Comparison of ENCODE assay signal across 12 mouse cellular contexts in genomic region chr2:165321981-165322735, GRCm38 (mm10). TPM values are rescaled to one million over a fixed set of nuclear protein-coding genes. Genes with fewer than 3 reads are reported as not detected.
A peak's percentile ranks its signal among the peaks of the same experiment; 100 is the strongest.
DNase-seq lines count a peak whose midpoint lies in the region; ATAC-seq and TF ChIP-seq lines count a peak whose summit lies in the region.
"Had no signal": no experiment of that assay in that cellular context is flagged by ENCODE, and none has a peak within 500 bp of the region (broad histone marks: within the 10 kb centered on the region; RNA-seq: fewer than 3 reads in every experiment).

No protein-coding gene starts in this region.

- no peaks in the 10 kb centered on the region for H3K36me3 ChIP-seq in embryonic facial prominence, embryonic 15.5 days
- H3K36me3 ChIP-seq in embryonic facial prominence, embryonic 10.5 days (replicated peaks): peaks cover 16% of the 10 kb centered on the region
- no peaks in the 10 kb centered on the region for H3K36me3 ChIP-seq in intestine, embryonic 16.5 days (ENCODE audit: control insufficient read depth, insufficient read depth, low read length)
- no peaks in the 10 kb centered on the region for H3K36me3 ChIP-seq in intestine, embryonic 15.5 days
- no peaks in the 10 kb centered on the region for H3K36me3 ChIP-seq in midbrain, embryonic 11.5 days (ENCODE audit: control insufficient read depth, insufficient read depth, low read length)
- H3K36me3 ChIP-seq in midbrain, embryonic 10.5 days: peaks cover 5% of the 10 kb centered on the region

- H3K27ac ChIP-seq in embryonic facial prominence, embryonic 15.5 days (replicated peaks): peak overlapping the region; percentile 74; the same call in 1 of the 2 replicates
- no peak overlapping the region for H3K27ac ChIP-seq in embryonic facial prominence, embryonic 10.5 days (replicated peaks)
- H3K27ac ChIP-seq in intestine, embryonic 16.5 days (ENCODE audit: low read length): peak overlapping the region; percentile 83
- no peak overlapping the region for H3K27ac ChIP-seq in intestine, embryonic 15.5 days
- H3K27ac ChIP-seq in midbrain, embryonic 11.5 days (ENCODE audit: low read depth, low read length): no peak overlapping the region
- no peak overlapping the region for H3K27ac ChIP-seq in midbrain, embryonic 10.5 days (replicated peaks)
- peak overlapping the region; percentile 73 for H3K27ac ChIP-seq in olfactory bulb, adult 2 months (ENCODE audit: insufficient read depth, low read depth, low read length)

- H3K9me3 ChIP-seq in embryonic facial prominence, embryonic 15.5 days (replicated peaks): no peaks in the 10 kb centered on the region
- H3K9me3 ChIP-seq in embryonic facial prominence, embryonic 10.5 days: no peaks in the 10 kb centered on the region
- H3K9me3 ChIP-seq in intestine, embryonic 16.5 days (ENCODE audit: control insufficient read depth, low read length): no peaks in the 10 kb centered on the region
- H3K9me3 ChIP-seq in intestine, embryonic 15.5 days: no peaks in the 10 kb centered on the region
- H3K9me3 ChIP-seq in midbrain, embryonic 11.5 days (ENCODE audit: control insufficient read depth, low read length): no peaks in the 10 kb centered on the region
- no peaks in the 10 kb centered on the region for H3K9me3 ChIP-seq in midbrain, embryonic 10.5 days (replicated peaks)

- H3K27me3 ChIP-seq in embryonic facial prominence, embryonic 15.5 days: no peaks in the 10 kb centered on the region
- no peaks in the 10 kb centered on the region for H3K27me3 ChIP-seq in embryonic facial prominence, embryonic 10.5 days (replicated peaks; ENCODE audit: low read depth, poor library complexity, severe bottlenecking)
- no peaks in the 10 kb centered on the region for H3K27me3 ChIP-seq in intestine, embryonic 16.5 days (replicated peaks; ENCODE audit: control insufficient read depth, insufficient read depth, low read length)
- no peaks in the 10 kb centered on the region for H3K27me3 ChIP-seq in intestine, embryonic 15.5 days (replicated peaks)
- H3K27me3 ChIP-seq in midbrain, embryonic 11.5 days (ENCODE audit: control insufficient read depth, insufficient read depth, low read length): no peaks in the 10 kb centered on the region
- H3K27me3 ChIP-seq in midbrain, embryonic 10.5 days (ENCODE audit: low read depth, poor library complexity, severe bottlenecking): peaks cover 53% of the 10 kb centered on the region

- ATAC-seq in embryonic facial prominence, embryonic 15.5 days (ENCODE audit: insufficient number of reproducible peaks, low FRiP score, low TSS enrichment, low read depth): no peak
- ATAC-seq in intestine, embryonic 16.5 days: no peak
- ATAC-seq in intestine, embryonic 15.5 days: no peak
- ATAC-seq in midbrain, embryonic 11.5 days (ENCODE audit: low FRiP score): no peak
- no peak for ATAC-seq in erythroblast, adult 5-6 weeks (replicated peaks; ENCODE audit: low FRiP score, poor library complexity, severe bottlenecking)
- ATAC-seq: forebrain, postnatal 0 days had no signal

- peaks cover 76% of the 10 kb centered on the region for H3K4me1 ChIP-seq in embryonic facial prominence, embryonic 15.5 days
- peaks cover 82% of the 10 kb centered on the region for H3K4me1 ChIP-seq in embryonic facial prominence, embryonic 10.5 days
- peaks cover 77% of the 10 kb centered on the region for H3K4me1 ChIP-seq in intestine, embryonic 16.5 days (ENCODE audit: control insufficient read depth, insufficient read depth, low read length)
- peaks cover 71% of the 10 kb centered on the region for H3K4me1 ChIP-seq in intestine, embryonic 15.5 days (replicated peaks)
- peaks cover 58% of the 10 kb centered on the region for H3K4me1 ChIP-seq in midbrain, embryonic 11.5 days (ENCODE audit: control insufficient read depth, insufficient read depth, low read length)
- H3K4me1 ChIP-seq in midbrain, embryonic 10.5 days: peaks cover 85% of the 10 kb centered on the region
- H3K4me1 ChIP-seq in olfactory bulb, adult 2 months (ENCODE audit: control insufficient read depth, insufficient read depth, low read length): peaks cover 70% of the 10 kb centered on the region

- WGBS in embryonic facial prominence, embryonic 15.5 days: 82% methylated on average over 22 of the region's 22 CpGs
- WGBS in embryonic facial prominence, embryonic 10.5 days: 88% methylated on average over 22 of the region's 22 CpGs
- 85% methylated on average over 22 of the region's 22 CpGs for WGBS in intestine, embryonic 16.5 days
- WGBS in intestine, embryonic 15.5 days: 83% methylated on average over 22 of the region's 22 CpGs
- WGBS in midbrain, embryonic 11.5 days: 90% methylated on average over 22 of the region's 22 CpGs
- 90% methylated on average over 22 of the region's 22 CpGs for WGBS in midbrain, embryonic 10.5 days
- WGBS in olfactory bulb, adult 2 months: 81% methylated on average over 22 of the region's 22 CpGs

- TF ChIP-seq CTCF in olfactory bulb, adult 2 months (IDR thresholded peaks at IDR 0.05; ENCODE audit: insufficient read depth, low read depth, low read length): no peak

- TF ChIP-seq POLR2A in olfactory bulb, adult 2 months (IDR thresholded peaks at IDR 0.05; ENCODE audit: insufficient read depth, low read depth, low read length): no peak

- H3K4me3 ChIP-seq in embryonic facial prominence, embryonic 15.5 days (replicated peaks): no peak overlapping the region
- no peak overlapping the region for H3K4me3 ChIP-seq in embryonic facial prominence, embryonic 10.5 days
- H3K4me3 ChIP-seq in intestine, embryonic 16.5 days (ENCODE audit: low read length): no peak overlapping the region
- no peak overlapping the region for H3K4me3 ChIP-seq in intestine, embryonic 15.5 days (replicated peaks)
- no peak overlapping the region for H3K4me3 ChIP-seq in midbrain, embryonic 11.5 days (ENCODE audit: low read depth, low read length)
- no peak overlapping the region for H3K4me3 ChIP-seq in midbrain, embryonic 10.5 days
- no peak overlapping the region for H3K4me3 ChIP-seq in olfactory bulb, adult 2 months (ENCODE audit: insufficient read depth, low read depth, low read length)

- no peak overlapping the region for H3K9ac ChIP-seq in embryonic facial prominence, embryonic 15.5 days
- no peak overlapping the region for H3K9ac ChIP-seq in intestine, embryonic 16.5 days (ENCODE audit: low read depth, low read length)
- no peak overlapping the region for H3K9ac ChIP-seq in intestine, embryonic 15.5 days
- no peak overlapping the region for H3K9ac ChIP-seq in midbrain, embryonic 11.5 days (ENCODE audit: low read length)
- H3K9ac ChIP-seq: forebrain, postnatal 0 days had no signal

- H3K4me2 ChIP-seq in embryonic facial prominence, embryonic 15.5 days (replicated peaks): no peak overlapping the region
- H3K4me2 ChIP-seq in intestine, embryonic 16.5 days (ENCODE audit: low read depth, low read length): no peak overlapping the region
- no peak overlapping the region for H3K4me2 ChIP-seq in intestine, embryonic 15.5 days (replicated peaks)
- H3K4me2 ChIP-seq in midbrain, embryonic 11.5 days: no peak overlapping the region

- DNase-seq in embryonic facial prominence, embryonic 10.5 days (ENCODE audit: low spot score): no peak
- DNase-seq in midbrain, embryonic 11.5 days (ENCODE audit: low spot score, missing footprints): peak; percentile 75
- DNase-seq in midbrain, embryonic 10.5 days (ENCODE audit: low spot score): no peak
- DNase-seq: forebrain, postnatal 0 days; kidney, adult 9 months had no signal

RNA-seq across cellular contexts. Expression of gene Elmo2, which starts 4.1 kb away (rescaled TPM):
- polyA plus RNA-seq in embryonic facial prominence, embryonic 15.5 days (2015; fragmentation: Nextera tagmentation; extraction: Ambion mirVana): 86.4 and 91.3 TPM in 2 replicates
- polyA plus RNA-seq in embryonic facial prominence, embryonic 10.5 days (2016; fragmentation: Nextera tagmentation; extraction: Ambion mirVana): 91.0 and 93.5 TPM in 2 replicates
- polyA plus RNA-seq in intestine, embryonic 16.5 days (2015; fragmentation: Nextera tagmentation; extraction: Ambion mirVana): 63.5 and 67.2 TPM in 2 replicates
- 58.1 and 63.0 TPM in 2 replicates for polyA plus RNA-seq in intestine, embryonic 15.5 days (2015; fragmentation: Nextera tagmentation; extraction: Ambion mirVana)
- 79.9 and 83.1 TPM in 2 replicates for polyA plus RNA-seq in midbrain, embryonic 11.5 days (2014; fragmentation: Nextera tagmentation; extraction: Ambion mirVana)
- polyA plus RNA-seq in midbrain, embryonic 10.5 days (2016; fragmentation: Nextera tagmentation; extraction: Ambion mirVana): 81.7 and 90.0 TPM in 2 replicates
- 231 TPM in 1 of 2 replicates, not detected in the other for polyA plus RNA-seq in olfactory bulb, adult 2 months (2012; ENCODE audit: insufficient read depth, insufficient read length, low replicate concordance, missing spikeins)
- total RNA-seq in erythroblast, adult 5-6 weeks (2015; ENCODE audit: low replicate concordance): 15.8 and 15.9 TPM in 2 replicates
- total RNA-seq in erythroblast, adult 5-6 weeks (2017; ENCODE audit: low replicate concordance): 5.6 and 9.4 TPM in 2 replicates

RNA-seq across cellular contexts. Expression of gene Slc35c2, which starts 34.5 kb away (rescaled TPM):
- polyA plus RNA-seq in embryonic facial prominence, embryonic 15.5 days (2015; fragmentation: Nextera tagmentation; extraction: Ambion mirVana): 58.7 and 59.5 TPM in 2 replicates
- polyA plus RNA-seq in embryonic facial prominence, embryonic 10.5 days (2016; fragmentation: Nextera tagmentation; extraction: Ambion mirVana): 59.2 and 64.6 TPM in 2 replicates
- polyA plus RNA-seq in intestine, embryonic 16.5 days (2015; fragmentation: Nextera tagmentation; extraction: Ambion mirVana): 135 and 154 TPM in 2 replicates
- 83.6 and 98.3 TPM in 2 replicates for polyA plus RNA-seq in intestine, embryonic 15.5 days (2015; fragmentation: Nextera tagmentation; extraction: Ambion mirVana)
- polyA plus RNA-seq in midbrain, embryonic 11.5 days (2014; fragmentation: Nextera tagmentation; extraction: Ambion mirVana): 49.5 and 49.7 TPM in 2 replicates
- polyA plus RNA-seq in midbrain, embryonic 10.5 days (2016; fragmentation: Nextera tagmentation; extraction: Ambion mirVana): 72.8 and 73.0 TPM in 2 replicates
- not detected in 2 replicates for polyA plus RNA-seq in olfactory bulb, adult 2 months (2012; ENCODE audit: insufficient read depth, insufficient read length, low replicate concordance, missing spikeins)
- 22.6 and 34.2 TPM in 2 replicates for total RNA-seq in erythroblast, adult 5-6 weeks (2015; ENCODE audit: low replicate concordance)
- 10.0 and 14.6 TPM in 2 replicates for total RNA-seq in erythroblast, adult 5-6 weeks (2017; ENCODE audit: low replicate concordance)

RNA-seq across cellular contexts. Expression of gene Zfp663, which starts 46.4 kb away (rescaled TPM):
- polyA plus RNA-seq in embryonic facial prominence, embryonic 15.5 days (2015; fragmentation: Nextera tagmentation; extraction: Ambion mirVana): 0.27 and 0.55 TPM in 2 replicates
- 3.0 and 3.2 TPM in 2 replicates for polyA plus RNA-seq in embryonic facial prominence, embryonic 10.5 days (2016; fragmentation: Nextera tagmentation; extraction: Ambion mirVana)
- polyA plus RNA-seq in intestine, embryonic 16.5 days (2015; fragmentation: Nextera tagmentation; extraction: Ambion mirVana): 0.45 and 0.64 TPM in 2 replicates
- polyA plus RNA-seq in intestine, embryonic 15.5 days (2015; fragmentation: Nextera tagmentation; extraction: Ambion mirVana): 0.75 and 1.1 TPM in 2 replicates
- 9.0 and 10.1 TPM in 2 replicates for polyA plus RNA-seq in midbrain, embryonic 11.5 days (2014; fragmentation: Nextera tagmentation; extraction: Ambion mirVana)
- 6.0 and 7.2 TPM in 2 replicates for polyA plus RNA-seq in midbrain, embryonic 10.5 days (2016; fragmentation: Nextera tagmentation; extraction: Ambion mirVana)
- polyA plus RNA-seq in olfactory bulb, adult 2 months (2012; ENCODE audit: insufficient read depth, insufficient read length, low replicate concordance, missing spikeins): not detected in 2 replicates
- not detected in 2 replicates for total RNA-seq in erythroblast, adult 5-6 weeks (2015; ENCODE audit: low replicate concordance)
- total RNA-seq in erythroblast, adult 5-6 weeks (2017; ENCODE audit: low replicate concordance): not detected in 2 replicates
- total RNA-seq: heart, adult 18-20 months had no signal
- polyA plus RNA-seq: C2C12 had no signal

Comparison
In these comparisons a context has a peak if more than half of its experiments do, and no peak if none do; other contexts are left out.
1. H3K27ac ChIP-seq: peak in embryonic facial prominence, embryonic 15.5 days (single experiment), intestine, embryonic 16.5 days (single experiment) and olfactory bulb, adult 2 months (single experiment); none in embryonic facial prominence, embryonic 10.5 days (single experiment), intestine, embryonic 15.5 days (single experiment), midbrain, embryonic 11.5 days (single experiment) and midbrain, embryonic 10.5 days (single experiment).
2. RNA of gene Slc35c2, which starts 34.5 kb away (polyA plus RNA-seq): 135 to 154 TPM in intestine, embryonic 16.5 days, 83.6 to 98.3 TPM in intestine, embryonic 15.5 days, 72.8 to 73.0 TPM in midbrain, embryonic 10.5 days, 58.7 to 59.5 TPM in embryonic facial prominence, embryonic 15.5 days, 59.2 to 64.6 TPM in embryonic facial prominence, embryonic 10.5 days and 49.5 to 49.7 TPM in midbrain, embryonic 11.5 days; not detected in olfactory bulb, adult 2 months; every median in the first group is over 10 times any median in the second.